In the genomic region with DNA sequence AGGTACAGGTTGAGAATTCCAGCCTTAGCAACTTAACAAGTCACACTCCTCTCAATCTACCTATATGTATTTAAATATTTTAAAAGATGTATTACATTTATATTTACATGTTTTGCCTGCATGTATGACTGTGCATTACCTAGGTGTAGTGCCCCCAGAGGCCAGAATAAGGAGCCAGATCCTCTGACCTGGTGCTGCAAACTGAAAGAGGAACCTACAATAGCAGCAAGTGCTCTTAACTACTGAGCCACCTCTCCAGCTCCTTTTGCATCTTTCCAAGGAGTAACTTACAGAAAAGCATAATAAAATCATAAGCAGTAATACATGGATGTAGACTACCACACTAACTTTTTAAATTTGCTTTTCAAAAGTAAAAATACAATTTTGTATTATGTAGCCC, we compare ENCODE assay signal across 8 mouse cellular contexts. TPM values are rescaled to one million over a fixed set of nuclear protein-coding genes. Genes with fewer than 3 reads are reported as not detected.
DNase-seq lines count a peak whose midpoint lies in the region; ATAC-seq and TF ChIP-seq lines count a peak whose summit lies in the region.

No protein-coding gene starts in this region.

- H3K4me2 ChIP-seq in hindbrain, embryonic 12.5 days (replicated peaks) = peak overlapping the region; percentile 65
- peak overlapping the region; percentile 64 for H3K4me2 ChIP-seq in stomach, embryonic 14.5 days (replicated peaks; ENCODE audit: low read depth, low read length)

- no peak overlapping the region for H3K27ac ChIP-seq in heart, adult 2 months
- no peak overlapping the region for H3K27ac ChIP-seq in hindbrain, embryonic 12.5 days
- no peak overlapping the region for H3K27ac ChIP-seq in stomach, embryonic 14.5 days (ENCODE audit: low read length)

- H3K9me3 ChIP-seq in hindbrain, embryonic 12.5 days (replicated peaks) = no peaks in the 10 kb centered on the region
- H3K9me3 ChIP-seq in stomach, embryonic 14.5 days (ENCODE audit: control insufficient read depth, low read depth, low read length) = no peaks in the 10 kb centered on the region

- ATAC-seq in hindbrain, embryonic 12.5 days (ENCODE audit: low FRiP score) = no peak
- ATAC-seq in stomach, embryonic 14.5 days (ENCODE audit: insufficient number of reproducible peaks, insufficient read depth, low FRiP score, low read depth) = no peak

- no peak overlapping the region for H3K4me3 ChIP-seq in heart, adult 2 months
- 0 out of 2 replicates have a peak overlapping the region, but pooled peaks have one; percentile 87 for H3K4me3 ChIP-seq in hindbrain, embryonic 12.5 days
- H3K4me3 ChIP-seq in stomach, embryonic 14.5 days (ENCODE audit: low read depth, low read length) = peak overlapping the region; percentile 85; the same call in 1 of the 2 replicates

- peaks cover 2% of the 10 kb centered on the region; the same call in 1 of the 2 replicates for H3K4me1 ChIP-seq in heart, adult 2 months (ENCODE audit: control insufficient read depth, insufficient read depth, low read length)
- peaks cover 18% of the 10 kb centered on the region for H3K4me1 ChIP-seq in hindbrain, embryonic 12.5 days
- H3K4me1 ChIP-seq in stomach, embryonic 14.5 days (ENCODE audit: control insufficient read depth, insufficient read depth, low read length) = peaks cover 17% of the 10 kb centered on the region; the same call in 1 of the 2 replicates

- peaks cover 2% of the 10 kb centered on the region; the same call in 1 of the 2 replicates for H3K79me2 ChIP-seq in heart, adult 2 months (replicated peaks; ENCODE audit: control insufficient read depth, insufficient read depth, low read length)

- H3K9ac ChIP-seq in heart, adult 2 months (ENCODE audit: low read depth, low read length) = no peak overlapping the region
- H3K9ac ChIP-seq in hindbrain, embryonic 12.5 days = no peak overlapping the region
- H3K9ac ChIP-seq in stomach, embryonic 14.5 days (replicated peaks; ENCODE audit: low read depth, low read length) = no peak overlapping the region

- no peaks in the 10 kb centered on the region for H3K27me3 ChIP-seq in heart, adult 2 months (ENCODE audit: control insufficient read depth, insufficient read depth, low read length)
- no peaks in the 10 kb centered on the region for H3K27me3 ChIP-seq in hindbrain, embryonic 12.5 days
- H3K27me3 ChIP-seq in stomach, embryonic 14.5 days (ENCODE audit: control insufficient read depth, insufficient read depth, low read length) = no peaks in the 10 kb centered on the region

- TF ChIP-seq CTCF in heart, adult 2 months (IDR thresholded peaks at IDR 0.05) = peak; percentile 41

- peaks cover 15% of the 10 kb centered on the region for H3K36me3 ChIP-seq in heart, adult 2 months (ENCODE audit: control insufficient read depth, insufficient read depth, low read length)
- H3K36me3 ChIP-seq in hindbrain, embryonic 12.5 days = no peaks in the 10 kb centered on the region
- H3K36me3 ChIP-seq in stomach, embryonic 14.5 days (ENCODE audit: control insufficient read depth, insufficient read depth, low read length) = no peaks in the 10 kb centered on the region

- intact Hi-C loops in heart, adult 2 months (cut with DNase I) = loop anchor here (10.0 kb wide), 2 partner anchors 204 to 996 kb away; a partner anchor contains a TSS

- no peak for TF ChIP-seq POLR2A in heart, adult 2 months (IDR thresholded peaks at IDR 0.05; ENCODE audit: insufficient read depth, low read depth, low read length)

- DNase-seq in heart, adult 2 months = no peak
- DNase-seq in heart, adult 9 months (ENCODE audit: low spot score in 2 of 2) = no peak
- DNase-seq in MN1 (ENCODE audit: low spot score) = peak; percentile 53
- peak; percentile 26 for DNase-seq in lung, postnatal 10 days
- DNase-seq in right cerebral cortex, adult 18-20 months = no peak
- no peak for DNase-seq in adrenal gland, adult 18-20 months (ENCODE audit: low spot score in 2 of 2)

- no peak for TF ChIP-seq EP300 in heart, adult 2 months (IDR thresholded peaks at IDR 0.05; ENCODE audit: insufficient read depth, low read depth, low read length)

RNA-seq across cellular contexts. Expression of a gene that starts 1.0 kb away (rescaled TPM):
- 10 to 100 TPM; 21.3 to 21.7 TPM for total RNA-seq in heart, adult 2 months (2021)
- polyA plus RNA-seq in heart, adult 2 months (2012; rRNA removed) = 17.4 and 32.9 TPM in 2 replicates
- 33.9 and 41.3 TPM in 2 replicates for polyA plus RNA-seq in hindbrain, embryonic 12.5 days (2016; fragmentation: Nextera tagmentation; extraction: Ambion mirVana)
- 15.8 and 17.3 TPM in 2 replicates for polyA plus RNA-seq in stomach, embryonic 14.5 days (2014; fragmentation: Nextera tagmentation; extraction: Ambion mirVana)
- 10 to 100 TPM; 28.0 to 54.6 TPM for total RNA-seq in adrenal gland, adult 18-20 months (2021)

RNA-seq across cellular contexts. Expression of a gene that starts 1.8 kb away (rescaled TPM):
- total RNA-seq in heart, adult 2 months (2021) = not detected
- polyA plus RNA-seq in heart, adult 2 months (2012; rRNA removed) = not detected in 2 replicates
- not detected in 2 replicates for polyA plus RNA-seq in hindbrain, embryonic 12.5 days (2016; fragmentation: Nextera tagmentation; extraction: Ambion mirVana)
- polyA plus RNA-seq in stomach, embryonic 14.5 days (2014; fragmentation: Nextera tagmentation; extraction: Ambion mirVana) = not detected in 2 replicates
- total RNA-seq in adrenal gland, adult 18-20 months (2021) = not detected

RNA-seq across cellular contexts. Expression of a gene that starts 17.1 kb away (rescaled TPM):
- 100 to 1,000 TPM; 262 to 290 TPM for total RNA-seq in heart, adult 2 months (2021)
- polyA plus RNA-seq in heart, adult 2 months (2012; rRNA removed) = 59.5 and 115 TPM in 2 replicates
- polyA plus RNA-seq in hindbrain, embryonic 12.5 days (2016; fragmentation: Nextera tagmentation; extraction: Ambion mirVana) = 0.39 and 1.7 TPM in 2 replicates
- polyA plus RNA-seq in stomach, embryonic 14.5 days (2014; fragmentation: Nextera tagmentation; extraction: Ambion mirVana) = 0.07 TPM in 1 of 2 replicates, not detected in the other
- total RNA-seq in adrenal gland, adult 18-20 months (2021) = under 1 TPM in 1 of 2 experiments, not detected in 1; 0.26 TPM

RNA-seq across cellular contexts. Expression of a gene that starts 50.1 kb away (rescaled TPM):
- total RNA-seq in heart, adult 2 months (2021) = 1 to 10 TPM; 4.4 to 5.7 TPM
- polyA plus RNA-seq in heart, adult 2 months (2012; rRNA removed) = 2.8 and 5.2 TPM in 2 replicates
- 0.82 and 1.1 TPM in 2 replicates for polyA plus RNA-seq in hindbrain, embryonic 12.5 days (2016; fragmentation: Nextera tagmentation; extraction: Ambion mirVana)
- 21.2 and 31.1 TPM in 2 replicates for polyA plus RNA-seq in stomach, embryonic 14.5 days (2014; fragmentation: Nextera tagmentation; extraction: Ambion mirVana)
- total RNA-seq in adrenal gland, adult 18-20 months (2021) = 100 to 1,000 TPM in 1 of 2 experiments, 1 to 10 TPM in 1; 4.3 to 134 TPM

Comparison
In these comparisons a context has a peak if more than half of its experiments do, and no peak if none do; other contexts are left out.
1. DNase-seq: peak in MN1 (single experiment) and lung, postnatal 10 days (single experiment); none in heart, adult 2 months (0 of 2), heart, adult 9 months (0 of 2), right cerebral cortex, adult 18-20 months (single experiment) and adrenal gland, adult 18-20 months (0 of 2).
2. RNA of a gene that starts 17.1 kb away (polyA plus RNA-seq): 59.5 to 115 TPM in heart, adult 2 months; 0.39 to 1.7 TPM in hindbrain, embryonic 12.5 days and 0.07 TPM in stomach, embryonic 14.5 days; every median in the first group is over 10 times any median in the second.